Mouse (Mus musculus): Measurements from ENCODE around the gene Git1. TPM values are rescaled to one million over a fixed set of nuclear protein-coding genes. Genes with fewer than 3 reads are reported as not detected.

The Git1 gene
- total and polyA plus RNA-seq, 3 experiments: 53.3 to 59.4 (median 54.0) TPM

DNA sequence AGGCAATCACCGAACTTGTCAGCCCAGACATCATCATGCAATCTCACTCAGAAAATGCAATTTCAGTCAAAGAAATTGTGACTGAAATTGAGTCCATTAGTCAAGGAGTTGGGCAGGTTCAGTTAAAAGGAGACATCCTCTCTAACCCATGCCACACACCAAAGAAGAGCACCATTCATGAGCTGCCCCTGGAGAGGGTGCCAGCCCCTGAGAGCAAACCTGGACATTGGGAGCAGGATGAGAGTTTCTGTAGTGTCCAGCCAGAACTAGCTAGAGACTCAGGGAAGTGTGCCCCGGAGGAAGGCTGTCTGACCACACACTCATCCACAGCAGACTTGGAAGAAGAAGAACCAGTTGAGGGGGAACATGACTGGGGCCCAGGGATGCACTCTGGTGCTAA, 40.0 kb upstream of the Git1 start:
- Histone ChIP-seq H3K4me1 (ENCODE audit: control insufficient read depth, insufficient read depth, low read length) (peaks cover 3% of the 10 kb centered on the region), H3K36me3 (ENCODE audit: control insufficient read depth, insufficient read depth, low read length) (peaks cover 39% of the 10 kb centered on the region), H3K27me3 (ENCODE audit: control insufficient read depth, insufficient read depth, low read length) (no peaks in the 10 kb centered on the region), H3K27ac (no peak overlapping the region; the same call in 1 of the 2 replicates), H3K9ac (ENCODE audit: low read depth, low read length) (no peak overlapping the region), H3K79me2 (replicated peaks; ENCODE audit: control insufficient read depth, insufficient read depth, low read length) (peaks cover 2% of the 10 kb centered on the region; the same call in 1 of the 2 replicates), H3K4me3 (no peak overlapping the region)
- intact Hi-C loops (cut with DNase I): no loop called here
- WGBS: 88% methylated on average over 2 of the region's 2 CpGs
- TF ChIP-seq EP300 (IDR thresholded peaks at IDR 0.05; ENCODE audit: insufficient read depth, low read depth, low read length): no peak
- TF ChIP-seq CTCF (IDR thresholded peaks at IDR 0.05): no peak
- no peak for TF ChIP-seq POLR2A (IDR thresholded peaks at IDR 0.05; ENCODE audit: insufficient read depth, low read depth, low read length)
- DNase-seq: no peak

- Histone ChIP-seq H3K36me3 (ENCODE audit: control insufficient read depth, insufficient read depth, low read length) (peaks cover 29% of the 10 kb centered on the region), H3K4me3 (no peak overlapping the region), H3K9ac (ENCODE audit: low read depth, low read length) (no peak overlapping the region), H3K27ac (peak overlapping the region; percentile 66), H3K4me1 (ENCODE audit: control insufficient read depth, insufficient read depth, low read length) (peaks cover 3% of the 10 kb centered on the region), H3K79me2 (replicated peaks; ENCODE audit: control insufficient read depth, insufficient read depth, low read length) (no peaks in the 10 kb centered on the region), H3K27me3 (ENCODE audit: control insufficient read depth, insufficient read depth, low read length) (no peaks in the 10 kb centered on the region)
- intact Hi-C loops (cut with DNase I): no loop called here
- TF ChIP-seq CTCF (IDR thresholded peaks at IDR 0.05) (no peak), EP300 (IDR thresholded peaks at IDR 0.05; ENCODE audit: insufficient read depth, low read depth, low read length) (no peak), POLR2A (IDR thresholded peaks at IDR 0.05; ENCODE audit: insufficient read depth, low read depth, low read length) (no peak)
- peak in 1 of 2 experiments; percentile 23 for DNase-seq
- 59% methylated on average over 9 of the region's 9 CpGs for WGBS
These were observed 37.4 kb upstream of the Git1 start for GRCm38 (mm10) chr11:77455770-77456510.

DNA sequence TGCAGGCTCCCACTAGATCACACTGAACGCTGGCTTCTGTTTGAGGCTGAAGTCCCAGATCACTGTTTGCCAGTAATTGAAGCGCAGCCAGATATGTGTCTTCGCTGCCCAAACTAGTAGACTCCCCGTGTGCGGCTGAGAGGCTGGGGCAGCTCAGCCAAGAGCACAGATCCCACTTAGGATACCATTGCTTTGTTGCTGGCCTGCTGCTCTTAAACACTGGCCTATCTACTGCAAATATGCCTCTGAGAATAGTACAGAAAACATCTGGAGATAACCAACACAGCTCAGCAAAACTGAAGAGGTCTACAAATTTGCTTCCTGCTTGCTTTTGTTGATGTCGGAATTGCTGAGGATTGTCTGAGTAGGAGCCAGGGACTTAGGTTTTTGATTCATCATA, 36.5 kb upstream of the Git1 start:
- TF ChIP-seq POLR2A (IDR thresholded peaks at IDR 0.05; ENCODE audit: insufficient read depth, low read depth, low read length) (no peak), EP300 (IDR thresholded peaks at IDR 0.05; ENCODE audit: insufficient read depth, low read depth, low read length) (peak; percentile 73; the same call in 1 of the 2 replicates)
- WGBS: 34% methylated on average over 6 of the region's 6 CpGs
- H3K27me3 ChIP-seq (ENCODE audit: control insufficient read depth, insufficient read depth, low read length): no peaks in the 10 kb centered on the region
- no peak overlapping the region for H3K9ac ChIP-seq (ENCODE audit: low read depth, low read length)
- H3K27ac ChIP-seq: peak overlapping the region; percentile 66
- no peak overlapping the region for H3K4me3 ChIP-seq
- H3K36me3 ChIP-seq (ENCODE audit: control insufficient read depth, insufficient read depth, low read length): peaks cover 25% of the 10 kb centered on the region
- H3K79me2 ChIP-seq (replicated peaks; ENCODE audit: control insufficient read depth, insufficient read depth, low read length): no peaks in the 10 kb centered on the region
- peaks cover 3% of the 10 kb centered on the region for H3K4me1 ChIP-seq (ENCODE audit: control insufficient read depth, insufficient read depth, low read length)
- intact Hi-C loops (cut with DNase I): no loop called here
- DNase-seq: peak; percentile 54 to 79

DNA sequence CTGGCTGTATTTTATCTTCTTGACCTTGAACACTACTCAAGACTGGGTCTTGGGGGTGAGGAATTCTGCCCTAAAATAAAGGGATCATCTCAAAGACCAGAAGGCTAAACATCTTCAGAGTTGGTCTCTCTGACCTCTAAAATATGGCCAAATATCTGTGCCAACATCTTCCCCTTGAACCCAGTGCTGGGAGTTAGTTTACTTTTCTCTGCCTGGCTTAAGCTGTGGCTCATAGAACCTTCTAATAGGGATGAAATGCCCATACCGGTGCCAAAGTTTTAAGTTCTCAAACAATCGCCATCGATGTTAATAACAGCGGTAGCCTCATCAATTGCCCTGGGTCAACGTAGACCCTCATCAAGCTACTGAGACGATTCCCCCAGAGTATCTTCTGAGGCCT, 31.5 kb upstream of the Git1 start:
- WGBS: 5% methylated on average over 6 of the region's 6 CpGs
- Histone ChIP-seq H3K4me1 (ENCODE audit: control insufficient read depth, insufficient read depth, low read length) (peaks cover 16% of the 10 kb centered on the region), H3K79me2 (replicated peaks; ENCODE audit: control insufficient read depth, insufficient read depth, low read length) (no peaks in the 10 kb centered on the region), H3K9ac (ENCODE audit: low read depth, low read length) (peak overlapping the region; percentile 97), H3K4me3 (peak overlapping the region; percentile 75), H3K27ac (peak overlapping the region; percentile 98), H3K36me3 (ENCODE audit: control insufficient read depth, insufficient read depth, low read length) (peaks cover 18% of the 10 kb centered on the region), H3K27me3 (ENCODE audit: control insufficient read depth, insufficient read depth, low read length) (no peaks in the 10 kb centered on the region)
- no peak for TF ChIP-seq EP300 (IDR thresholded peaks at IDR 0.05; ENCODE audit: insufficient read depth, low read depth, low read length)
- no peak for TF ChIP-seq POLR2A (IDR thresholded peaks at IDR 0.05; ENCODE audit: insufficient read depth, low read depth, low read length)
- no peak for TF ChIP-seq CTCF (IDR thresholded peaks at IDR 0.05)
- intact Hi-C loops (cut with DNase I): loop anchor here (2.0 to 10.0 kb wide), 3 partner anchors 13 to 367 kb away; partner anchors contain the start of gene Ssh2
- no peak for DNase-seq

GRCm38 (mm10) chr11:77462283-77463100, 30.9 kb upstream of the Git1 start, which contains the start of gene Coro6:
Gene Coro6 (plus strand): TSS chr11:77462411.
- DNase-seq: peak; percentile 90 to 92
- 1% methylated on average over 73 of the region's 73 CpGs for WGBS
- Histone ChIP-seq H3K4me3 (peak within 1 kb of the TSS; percentile 75), H3K36me3 (ENCODE audit: control insufficient read depth, insufficient read depth, low read length) (peaks cover 12% of the 10 kb centered on the region; the same call in 1 of the 2 replicates), H3K27me3 (ENCODE audit: control insufficient read depth, insufficient read depth, low read length) (no peaks in the 10 kb centered on the region), H3K9ac (ENCODE audit: low read depth, low read length) (peak within 1 kb of the TSS; percentile 97), H3K4me1 (ENCODE audit: control insufficient read depth, insufficient read depth, low read length) (peaks cover 16% of the 10 kb centered on the region), H3K27ac (peak within 1 kb of the TSS; percentile 98), H3K79me2 (replicated peaks; ENCODE audit: control insufficient read depth, insufficient read depth, low read length) (no peaks in the 10 kb centered on the region)
- intact Hi-C loops (cut with DNase I): loop anchor here (2.0 to 10.0 kb wide), 3 partner anchors 14 to 368 kb away; partner anchors contain the start of gene Ssh2
- TF ChIP-seq POLR2A (IDR thresholded peaks at IDR 0.05; ENCODE audit: insufficient read depth, low read depth, low read length) (peak; percentile 60), EP300 (IDR thresholded peaks at IDR 0.05; ENCODE audit: insufficient read depth, low read depth, low read length) (peak; percentile 17; the same call in 1 of the 2 replicates), CTCF (IDR thresholded peaks at IDR 0.05) (peak; percentile 44)
